Mouse (Mus musculus) kidney, embryonic 14.5 days (tissue): ENCODE results near the gene Gja3. TPM values are rescaled to one million over a fixed set of nuclear protein-coding genes. Genes with fewer than 3 reads are reported as not detected.

Experiments used
- ATAC-seq: fragments of 200-750 bp; cut with Nextera tagmentation; 2 replicates; pipeline ENCODE4 v1.8.0; 2017; ENCODE audit warnings: moderate number of reproducible peaks, mild to moderate bottlenecking, moderate TSS enrichment, moderate library complexity; ENCODE audit not compliant: low FRiP score, low TSS enrichment
- H3K27ac ChIP-seq: fragments of 300-500 bp; sonication (generic); 2 replicates; pipeline ENCODE4 v1.5.1; 2014; ENCODE audit warnings: low read depth, mild to moderate bottlenecking, low read length, moderate library complexity, mixed read lengths
- H3K27me3 ChIP-seq: fragments of 300-500 bp; sonication (generic); 2 replicates; pipeline ENCODE4 v1.6.1; 2014; ENCODE audit warnings: mild to moderate bottlenecking, low read length; ENCODE audit not compliant: control insufficient read depth, insufficient read depth
- H3K36me3 ChIP-seq: fragments of 300-500 bp; sonication (generic); 2 replicates; pipeline ENCODE4 v1.6.1; 2014; ENCODE audit warnings: low read length, mixed read lengths; ENCODE audit not compliant: control insufficient read depth, insufficient read depth
- H3K4me1 ChIP-seq: fragments of 300-500 bp; sonication (generic); 2 replicates; pipeline ENCODE4 v1.6.1; 2014; ENCODE audit warnings: low read length, mixed read lengths; ENCODE audit not compliant: control insufficient read depth, insufficient read depth
- H3K4me2 ChIP-seq: fragments of 300-500 bp; sonication (generic); replicated peaks from 2 replicates; pipeline ENCODE4 v1.6.1; 2014; ENCODE audit warnings: low read depth, mild to moderate bottlenecking, low read length
- H3K4me3 ChIP-seq: fragments of 300-500 bp; sonication (generic); 2 replicates; pipeline ENCODE4 v1.5.1; 2014; ENCODE audit warnings: mild to moderate bottlenecking, low read length
- H3K9ac ChIP-seq: fragments of 300-500 bp; sonication (generic); 2 replicates; pipeline ENCODE4 v1.6.1; 2014; ENCODE audit warnings: low read depth, mild to moderate bottlenecking, low read length, moderate library complexity
- H3K9me3 ChIP-seq: fragments of 300-500 bp; sonication (generic); 2 replicates; pipeline ENCODE4 v1.6.1; 2016; ENCODE audit warnings: low read length; ENCODE audit not compliant: control insufficient read depth
- WGBS: fragments of 180-500 bp; shearing (Covaris S2); extraction: QIAGEN DNeasy Blood & Tissue Kit; methylation state at CpG from one replicate; pipeline ENCODE4 v1.1.7; 2014; 5-methylcytosine and 5-hydroxymethylcytosine counted together
- polyA plus RNA-seq: library from polyadenylated mRNA; unstranded; fragments of >200 nt; fragmentation: Nextera tagmentation; extraction: Ambion mirVana; gene quantifications from 2 replicates; pipeline ENCODE4 v1.2.1, GENCODE M21; 2014

Gja3 gene
- polyA plus RNA-seq, 1 experiment from 2014 or later, result 5.8 TPM

DNA sequence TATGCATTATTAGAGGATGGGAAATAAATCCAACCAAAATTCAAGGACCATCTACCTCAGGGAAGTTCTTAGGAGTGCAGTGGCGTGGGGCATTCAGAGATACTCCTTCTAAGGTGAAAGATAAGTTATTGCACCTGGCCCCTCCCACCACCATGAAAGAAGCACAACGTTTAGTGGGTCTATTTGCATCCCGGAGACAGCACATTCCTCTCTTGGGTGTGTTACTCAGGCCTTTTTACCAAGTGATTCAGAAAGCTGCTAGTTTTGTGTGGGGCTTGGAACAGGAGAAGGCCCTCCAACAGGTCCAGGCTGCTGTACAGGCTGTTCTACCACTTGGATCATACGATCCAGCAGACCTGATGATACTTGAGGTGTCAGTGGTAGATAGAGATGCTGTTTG is 69.3 kb downstream of the Gja3 start:
- Histone ChIP-seq H3K4me1 (no peaks in the 10 kb centered on the region), H3K27me3 (no peaks in the 10 kb centered on the region), H3K4me3 (no peak overlapping the region), H3K4me2 (no peak overlapping the region), H3K9ac (no peak overlapping the region), H3K36me3 (no peaks in the 10 kb centered on the region), H3K27ac (no peak overlapping the region), H3K9me3 (no peaks in the 10 kb centered on the region)
- WGBS, result 64% methylated on average over 4 of the region's 4 CpGs
- no peak for ATAC-seq

Other genes starting within 250 kb of the Gja3 start
- gene Zmym5, start 246.4 kb downstream of the Gja3 start, polyA plus RNA-seq, result 27.4 and 31.5 TPM in 2 replicates
- gene Zmym2, start 171.4 kb downstream of the Gja3 start, polyA plus RNA-seq, result 37.1 and 50.5 TPM in 2 replicates
- gene Gjb2, start 46.6 kb upstream of the Gja3 start, polyA plus RNA-seq, result 0.67 and 1.2 TPM in 2 replicates
- not detected in 2 replicates for gene Gm4491, start 57.8 kb upstream of the Gja3 start, polyA plus RNA-seq
- gene Gjb6, start 75.5 kb upstream of the Gja3 start, polyA plus RNA-seq, result 0.30 and 1.2 TPM in 2 replicates